Comparison of ENCODE assay signal across 14 mouse cellular contexts in genomic region chr8:84776569-84776968, GRCm38 (mm10). TPM values are rescaled to one million over a fixed set of nuclear protein-coding genes. Genes with fewer than 3 reads are reported as not detected.
A peak's percentile ranks its signal among the peaks of the same experiment; 100 is the strongest.
ATAC-seq and TF ChIP-seq lines count a peak whose summit lies in the region.
"Had no signal": no experiment of that assay in that cellular context is flagged by ENCODE, and none has a peak within 500 bp of the region (broad histone marks: within the 10 kb centered on the region; RNA-seq: fewer than 3 reads in every experiment).

No protein-coding gene starts in this region.

- H3K27me3 ChIP-seq in hindbrain, embryonic 13.5 days = peaks cover 93% of the 10 kb centered on the region
- H3K27me3 ChIP-seq in hindbrain, embryonic 12.5 days = peaks cover 99% of the 10 kb centered on the region
- H3K27me3 ChIP-seq in midbrain, embryonic 15.5 days (replicated peaks) = peaks cover 71% of the 10 kb centered on the region
- H3K27me3 ChIP-seq in midbrain, embryonic 13.5 days = peaks cover 93% of the 10 kb centered on the region
- peaks cover 68% of the 10 kb centered on the region for H3K27me3 ChIP-seq in neural tube, embryonic 15.5 days (replicated peaks)

- no peak for ATAC-seq in hindbrain, embryonic 13.5 days (ENCODE audit: low FRiP score)
- ATAC-seq in hindbrain, embryonic 12.5 days (ENCODE audit: low FRiP score) = no peak
- no peak for ATAC-seq in midbrain, embryonic 15.5 days (replicated peaks)
- no peak for ATAC-seq in midbrain, embryonic 13.5 days
- ATAC-seq in neural tube, embryonic 15.5 days (ENCODE audit: low FRiP score) = no peak
- no peak for ATAC-seq in inflammation-experienced regulatory T-cells, adult 6 months
- ATAC-seq: intestine, embryonic 16.5 days; lung, postnatal 0 days had no signal

- no peak for TF ChIP-seq CTCF in cortical plate, adult 2 months (IDR thresholded peaks at IDR 0.05; ENCODE audit: extremely low read depth, insufficient read depth, low read length)

- H3K4me2 ChIP-seq in hindbrain, embryonic 13.5 days = no peak overlapping the region
- H3K4me2 ChIP-seq in hindbrain, embryonic 12.5 days (replicated peaks) = no peak overlapping the region
- H3K4me2 ChIP-seq in midbrain, embryonic 15.5 days = no peak overlapping the region
- H3K4me2 ChIP-seq in midbrain, embryonic 13.5 days (replicated peaks) = no peak overlapping the region
- H3K4me2 ChIP-seq in neural tube, embryonic 15.5 days = no peak overlapping the region
- H3K4me2 ChIP-seq: heart, embryonic 12.5 days; kidney, embryonic 15.5 days had no signal

- WGBS in hindbrain, embryonic 13.5 days = no CpG with 5 or more reads among the region's 1 CpGs
- WGBS in hindbrain, embryonic 12.5 days = 17% methylated on average over 1 of the region's 1 CpGs
- WGBS in midbrain, embryonic 15.5 days = 15% methylated on average over 1 of the region's 1 CpGs
- no CpG with 5 or more reads among the region's 1 CpGs for WGBS in midbrain, embryonic 13.5 days
- WGBS in neural tube, embryonic 15.5 days = 33% methylated on average over 1 of the region's 1 CpGs

- H3K9me3 ChIP-seq in hindbrain, embryonic 13.5 days = no peaks in the 10 kb centered on the region
- no peaks in the 10 kb centered on the region for H3K9me3 ChIP-seq in hindbrain, embryonic 12.5 days (replicated peaks)
- H3K9me3 ChIP-seq in midbrain, embryonic 15.5 days = no peaks in the 10 kb centered on the region
- no peaks in the 10 kb centered on the region for H3K9me3 ChIP-seq in midbrain, embryonic 13.5 days
- no peaks in the 10 kb centered on the region for H3K9me3 ChIP-seq in neural tube, embryonic 15.5 days (replicated peaks)
- H3K9me3 ChIP-seq: G1E; heart, embryonic 12.5 days; kidney, embryonic 15.5 days had no signal

- H3K4me1 ChIP-seq in hindbrain, embryonic 13.5 days (replicated peaks) = peaks cover 64% of the 10 kb centered on the region
- H3K4me1 ChIP-seq in hindbrain, embryonic 12.5 days = peaks cover 49% of the 10 kb centered on the region
- peaks cover 45% of the 10 kb centered on the region for H3K4me1 ChIP-seq in midbrain, embryonic 15.5 days
- H3K4me1 ChIP-seq in midbrain, embryonic 13.5 days (replicated peaks) = peaks cover 64% of the 10 kb centered on the region
- peaks cover 16% of the 10 kb centered on the region for H3K4me1 ChIP-seq in cortical plate, adult 2 months (ENCODE audit: control insufficient read depth, insufficient read depth, low read length)
- H3K4me1 ChIP-seq in neural tube, embryonic 15.5 days = peaks cover 69% of the 10 kb centered on the region

- H3K9ac ChIP-seq in hindbrain, embryonic 13.5 days = no peak overlapping the region
- H3K9ac ChIP-seq in hindbrain, embryonic 12.5 days = no peak overlapping the region
- H3K9ac ChIP-seq in midbrain, embryonic 15.5 days = no peak overlapping the region
- no peak overlapping the region for H3K9ac ChIP-seq in midbrain, embryonic 13.5 days (replicated peaks)
- H3K9ac ChIP-seq in neural tube, embryonic 15.5 days (replicated peaks) = no peak overlapping the region
- H3K9ac ChIP-seq: heart, embryonic 12.5 days; kidney, embryonic 15.5 days; liver, embryonic 14.5 days had no signal

- H3K36me3 ChIP-seq in hindbrain, embryonic 13.5 days = no peaks in the 10 kb centered on the region
- H3K36me3 ChIP-seq in hindbrain, embryonic 12.5 days = no peaks in the 10 kb centered on the region
- H3K36me3 ChIP-seq in midbrain, embryonic 15.5 days (replicated peaks) = no peaks in the 10 kb centered on the region
- no peaks in the 10 kb centered on the region for H3K36me3 ChIP-seq in midbrain, embryonic 13.5 days
- H3K36me3 ChIP-seq in neural tube, embryonic 15.5 days = no peaks in the 10 kb centered on the region
- H3K36me3 ChIP-seq: heart, embryonic 12.5 days; kidney, embryonic 15.5 days had no signal

- no peak for TF ChIP-seq POLR2A in cortical plate, adult 2 months (IDR thresholded peaks at IDR 0.05; ENCODE audit: extremely low read depth, insufficient read depth, low read length)

- peak overlapping the region; percentile 58; the same call in 1 of the 2 replicates for H3K27ac ChIP-seq in hindbrain, embryonic 13.5 days
- H3K27ac ChIP-seq in hindbrain, embryonic 12.5 days = no peak overlapping the region
- H3K27ac ChIP-seq in midbrain, embryonic 15.5 days = peak overlapping the region; percentile 82; the same call in 1 of the 2 replicates
- no peak overlapping the region for H3K27ac ChIP-seq in midbrain, embryonic 13.5 days
- 0 out of 2 replicates have a peak overlapping the region, but pooled peaks have one; percentile 9 for H3K27ac ChIP-seq in cortical plate, adult 2 months (ENCODE audit: insufficient read depth, low read length)
- H3K27ac ChIP-seq in neural tube, embryonic 15.5 days (replicated peaks) = peak overlapping the region; percentile 90; the same call in 1 of the 2 replicates
- H3K27ac ChIP-seq: kidney, embryonic 15.5 days; liver, embryonic 14.5 days had no signal

- no peak overlapping the region for H3K4me3 ChIP-seq in hindbrain, embryonic 13.5 days
- H3K4me3 ChIP-seq in hindbrain, embryonic 12.5 days = no peak overlapping the region
- no peak overlapping the region for H3K4me3 ChIP-seq in midbrain, embryonic 15.5 days
- H3K4me3 ChIP-seq in midbrain, embryonic 13.5 days (replicated peaks) = no peak overlapping the region
- no peak overlapping the region for H3K4me3 ChIP-seq in cortical plate, adult 2 months (ENCODE audit: insufficient read depth, low read length)
- H3K4me3 ChIP-seq in neural tube, embryonic 15.5 days (replicated peaks) = no peak overlapping the region
- H3K4me3 ChIP-seq: erythroblast, embryonic 14.5 days; heart, embryonic 12.5 days; kidney, embryonic 15.5 days had no signal

RNA-seq across cellular contexts. Expression of gene Nfix, which starts 23.6 kb away (rescaled TPM):
- 35.3 and 44.1 TPM in 2 replicates for polyA plus RNA-seq in hindbrain, embryonic 13.5 days (2015; fragmentation: Nextera tagmentation; extraction: Ambion mirVana)
- 11.6 and 14.2 TPM in 2 replicates for polyA plus RNA-seq in hindbrain, embryonic 12.5 days (2016; fragmentation: Nextera tagmentation; extraction: Ambion mirVana)
- 48.6 and 54.0 TPM in 2 replicates for polyA plus RNA-seq in midbrain, embryonic 15.5 days (2015; fragmentation: Nextera tagmentation; extraction: Ambion mirVana)
- 22.4 and 28.4 TPM in 2 replicates for polyA plus RNA-seq in midbrain, embryonic 13.5 days (2015; fragmentation: Nextera tagmentation; extraction: Ambion mirVana)
- 82.8 and 89.1 TPM in 2 replicates for polyA plus RNA-seq in cortical plate, adult 2 months (2012; rRNA removed)
- 60.3 and 70.5 TPM in 2 replicates for polyA plus RNA-seq in neural tube, embryonic 15.5 days (2015; fragmentation: Nextera tagmentation; extraction: Ambion mirVana)
- polyA plus RNA-seq in inflammation-experienced regulatory T-cells, adult 6 months (2017; shearing (Covaris generic)) = 1 to 10 TPM in 2 of 3 experiments, under 1 TPM in 1; 0.92 to 6.3 (median 3.1) TPM

RNA-seq across cellular contexts. Expression of gene Dand5, which starts 46.1 kb away (rescaled TPM):
- 10.8 and 11.5 TPM in 2 replicates for polyA plus RNA-seq in hindbrain, embryonic 13.5 days (2015; fragmentation: Nextera tagmentation; extraction: Ambion mirVana)
- 6.6 and 7.1 TPM in 2 replicates for polyA plus RNA-seq in hindbrain, embryonic 12.5 days (2016; fragmentation: Nextera tagmentation; extraction: Ambion mirVana)
- 12.3 and 13.4 TPM in 2 replicates for polyA plus RNA-seq in midbrain, embryonic 15.5 days (2015; fragmentation: Nextera tagmentation; extraction: Ambion mirVana)
- 8.8 and 8.9 TPM in 2 replicates for polyA plus RNA-seq in midbrain, embryonic 13.5 days (2015; fragmentation: Nextera tagmentation; extraction: Ambion mirVana)
- 14.9 and 16.0 TPM in 2 replicates for polyA plus RNA-seq in cortical plate, adult 2 months (2012; rRNA removed)
- polyA plus RNA-seq in neural tube, embryonic 15.5 days (2015; fragmentation: Nextera tagmentation; extraction: Ambion mirVana) = 15.7 and 17.2 TPM in 2 replicates
- polyA plus RNA-seq in inflammation-experienced regulatory T-cells, adult 6 months (2017; shearing (Covaris generic)) = 1 to 10 TPM; 4.7 to 5.6 (median 5.4) TPM

RNA-seq across cellular contexts. Expression of gene G430095P16Rik, which starts 53.8 kb away (rescaled TPM):
- 1.0 and 2.3 TPM in 2 replicates for polyA plus RNA-seq in hindbrain, embryonic 13.5 days (2015; fragmentation: Nextera tagmentation; extraction: Ambion mirVana)
- 3.0 and 3.6 TPM in 2 replicates for polyA plus RNA-seq in hindbrain, embryonic 12.5 days (2016; fragmentation: Nextera tagmentation; extraction: Ambion mirVana)
- 0.97 and 1.8 TPM in 2 replicates for polyA plus RNA-seq in midbrain, embryonic 15.5 days (2015; fragmentation: Nextera tagmentation; extraction: Ambion mirVana)
- 1.3 and 1.9 TPM in 2 replicates for polyA plus RNA-seq in midbrain, embryonic 13.5 days (2015; fragmentation: Nextera tagmentation; extraction: Ambion mirVana)
- polyA plus RNA-seq in cortical plate, adult 2 months (2012; rRNA removed) = 0.30 and 0.42 TPM in 2 replicates
- polyA plus RNA-seq in neural tube, embryonic 15.5 days (2015; fragmentation: Nextera tagmentation; extraction: Ambion mirVana) = 1.4 and 1.8 TPM in 2 replicates
- 10 to 100 TPM; 11.7 to 25.0 (median 21.7) TPM for polyA plus RNA-seq in inflammation-experienced regulatory T-cells, adult 6 months (2017; shearing (Covaris generic))

RNA-seq across cellular contexts. Expression of gene Gadd45gip1, which starts 54.8 kb away (rescaled TPM):
- 37.3 and 37.8 TPM in 2 replicates for polyA plus RNA-seq in hindbrain, embryonic 13.5 days (2015; fragmentation: Nextera tagmentation; extraction: Ambion mirVana)
- polyA plus RNA-seq in hindbrain, embryonic 12.5 days (2016; fragmentation: Nextera tagmentation; extraction: Ambion mirVana) = 35.7 and 38.6 TPM in 2 replicates
- 35.5 and 36.1 TPM in 2 replicates for polyA plus RNA-seq in midbrain, embryonic 15.5 days (2015; fragmentation: Nextera tagmentation; extraction: Ambion mirVana)
- 34.5 and 36.3 TPM in 2 replicates for polyA plus RNA-seq in midbrain, embryonic 13.5 days (2015; fragmentation: Nextera tagmentation; extraction: Ambion mirVana)
- polyA plus RNA-seq in cortical plate, adult 2 months (2012; rRNA removed) = 26.0 and 31.2 TPM in 2 replicates
- 44.3 and 45.1 TPM in 2 replicates for polyA plus RNA-seq in neural tube, embryonic 15.5 days (2015; fragmentation: Nextera tagmentation; extraction: Ambion mirVana)
- 10 to 100 TPM; 14.6 to 16.7 (median 16.1) TPM for polyA plus RNA-seq in inflammation-experienced regulatory T-cells, adult 6 months (2017; shearing (Covaris generic))

Comparison
In these comparisons a context has a peak if more than half of its experiments do, and no peak if none do; other contexts are left out.
1. H3K27ac ChIP-seq: peak in hindbrain, embryonic 13.5 days (single experiment), midbrain, embryonic 15.5 days (single experiment), cortical plate, adult 2 months (single experiment) and neural tube, embryonic 15.5 days (single experiment); none in hindbrain, embryonic 12.5 days (single experiment) and midbrain, embryonic 13.5 days (single experiment).